Mouse (Mus musculus) thymus, adult 2 months (tissue): Measurements from ENCODE around the gene Mybph.

Experiments
- CTCF ChIP-seq: fragments of 200-500 bp; IDR thresholded peaks from 2 replicates; pipeline ENCODE4 v1.5.1; 2012; ENCODE audit warnings: mild to moderate bottlenecking, control low read depth, low read length, moderate library complexity, borderline replicate concordance; ENCODE audit not compliant: control insufficient read depth, poor library complexity, insufficient read depth; ENCODE audit errors: extremely low read depth
- POLR2A ChIP-seq: fragments of 200-500 bp; IDR thresholded peaks from 2 replicates; pipeline ENCODE4 v1.6.1; 2012; ENCODE audit warnings: mild to moderate bottlenecking, low read length, control low read depth, moderate library complexity; ENCODE audit not compliant: control insufficient read depth, poor library complexity, insufficient read depth; ENCODE audit errors: extremely low read depth

DNA sequence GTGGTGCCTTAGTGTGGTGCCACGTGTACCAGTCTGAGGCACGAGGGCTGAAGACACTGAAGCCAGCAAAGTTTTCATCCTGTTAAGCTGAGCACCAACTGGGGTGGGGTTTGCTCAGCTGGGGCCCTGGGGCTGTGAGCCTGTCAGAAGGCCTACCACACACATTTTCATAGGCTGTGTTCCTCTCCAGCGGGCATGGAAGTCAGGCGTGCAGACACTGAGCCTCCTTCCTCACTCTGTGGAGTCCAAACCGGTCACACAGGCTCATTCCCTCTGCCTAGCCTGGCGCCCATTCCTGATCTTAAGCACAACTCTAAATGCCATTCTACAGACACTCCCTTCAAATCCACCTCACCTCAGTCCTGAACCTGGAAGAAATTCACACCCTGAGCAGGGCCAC, 50.3 kb downstream of the Mybph start:
- TF ChIP-seq CTCF (no peak), POLR2A (no peak)
